Mouse (Mus musculus) forebrain, embryonic 14.5 days (tissue): ENCODE data around the gene Coa6. TPM values are rescaled to one million over a fixed set of nuclear protein-coding genes. Genes with fewer than 3 reads are reported as not detected.

Source experiments
- polyA plus RNA-seq: library from polyadenylated mRNA; unstranded; fragments of >200 nt; fragmentation: Nextera tagmentation; extraction: Ambion mirVana; gene quantifications from 2 replicates; pipeline ENCODE4 v1.2.1, GENCODE M21; 2014

Gene Coa6
- polyA plus RNA-seq, 1 experiment from 2014 or later: 48.8 TPM

Other genes with a start within 250 kb of the Coa6 start
- gene Slc35f3, start 124.0 kb upstream of the Coa6 start, polyA plus RNA-seq: 0.24 and 0.54 TPM in 2 replicates
- gene Tarbp1, start 52.5 kb downstream of the Coa6 start, polyA plus RNA-seq: 1.5 and 2.1 TPM in 2 replicates
- 7.9 and 8.3 TPM in 2 replicates for gene Irf2bp2, start 171.5 kb downstream of the Coa6 start, polyA plus RNA-seq